Mouse (Mus musculus): Measurements from ENCODE around the gene Ms4a4b.

GRCm38 (mm10) chr19:11484388-11484787 is 41.0 kb downstream of the Ms4a4b start:
- TF ChIP-seq POLR2A (IDR thresholded peaks at IDR 0.05; ENCODE audit: insufficient read depth, low read length) = no peak
- TF ChIP-seq EP300 (IDR thresholded peaks at IDR 0.05; ENCODE audit: insufficient read depth, low read depth, low read length) = no peak
- no peak for TF ChIP-seq CTCF (IDR thresholded peaks at IDR 0.05; ENCODE audit: low read depth, low read length)

Data from ES-Bruce4 (cell line).